In the genomic region with DNA sequence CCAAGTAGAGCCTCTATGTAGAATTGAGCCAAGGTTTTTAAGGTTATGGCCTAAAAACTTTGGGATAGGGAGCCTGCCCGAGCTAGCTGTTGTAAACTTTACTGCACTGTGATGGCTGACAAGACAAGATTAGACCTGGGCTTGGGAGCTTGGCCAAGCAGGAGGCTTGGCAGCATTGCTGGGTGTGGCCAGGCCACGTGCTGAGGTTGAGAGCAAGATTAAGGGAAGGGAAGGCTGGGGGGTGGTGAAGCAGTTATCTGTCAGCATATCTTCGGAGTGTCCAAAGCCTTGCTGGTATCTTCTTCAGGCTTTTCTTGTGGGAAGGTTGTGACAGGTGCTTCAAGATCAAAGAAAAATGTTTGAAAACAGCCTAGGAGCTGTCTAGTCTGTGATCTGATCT, we compare ENCODE assay signal across 8 mouse cellular contexts. TPM values are rescaled to one million over a fixed set of nuclear protein-coding genes. Genes with fewer than 3 reads are reported as not detected.
DNase-seq lines count a peak whose midpoint lies in the region; ATAC-seq lines count a peak whose summit lies in the region.
"Had no signal": no experiment of that assay in that cellular context is flagged by ENCODE, and none has a peak within 500 bp of the region (broad histone marks: within the 10 kb centered on the region; RNA-seq: fewer than 3 reads in every experiment).

No protein-coding gene starts in this region.

- ATAC-seq in embryonic facial prominence, embryonic 15.5 days (ENCODE audit: insufficient number of reproducible peaks, low FRiP score, low TSS enrichment, low read depth): no peak

- H3K27me3 ChIP-seq in embryonic facial prominence, embryonic 15.5 days: no peaks in the 10 kb centered on the region
- H3K27me3 ChIP-seq: lung, embryonic 15.5 days had no signal

- 47% methylated on average over 3 of the region's 3 CpGs for WGBS in embryonic facial prominence, embryonic 15.5 days

- peaks cover 54% of the 10 kb centered on the region for H3K4me1 ChIP-seq in embryonic facial prominence, embryonic 15.5 days

- intact Hi-C loops in heart, postnatal 10 days (cut with DNase I): no loop called here

- H3K27ac ChIP-seq in embryonic facial prominence, embryonic 15.5 days (replicated peaks): peak overlapping the region; percentile 30
- H3K27ac ChIP-seq: lung, embryonic 15.5 days had no signal

- no peaks in the 10 kb centered on the region for H3K9me3 ChIP-seq in embryonic facial prominence, embryonic 15.5 days (replicated peaks)
- H3K9me3 ChIP-seq: lung, embryonic 15.5 days had no signal

- peak; percentile 33 for DNase-seq in ovary, adult 18-20 months (ENCODE audit: low spot score)
- no peak for DNase-seq in ovary, postnatal 36 days (ENCODE audit: low spot score)
- peak; percentile 64 to 74 for DNase-seq in heart, postnatal 10 days
- peak; percentile 23 to 65 for DNase-seq in spleen, postnatal 10 days (ENCODE audit: low spot score in 2 of 2)
- DNase-seq in urinary bladder, postnatal 25 days (ENCODE audit: low spot score): no peak
- no peak for DNase-seq in layer of hippocampus, postnatal 14 days (ENCODE audit: low spot score in 2 of 2)

- peaks cover 61% of the 10 kb centered on the region for H3K36me3 ChIP-seq in embryonic facial prominence, embryonic 15.5 days

- no peak overlapping the region for H3K9ac ChIP-seq in embryonic facial prominence, embryonic 15.5 days
- H3K9ac ChIP-seq: lung, embryonic 15.5 days had no signal

- no peak overlapping the region for H3K4me2 ChIP-seq in embryonic facial prominence, embryonic 15.5 days (replicated peaks)
- H3K4me2 ChIP-seq: lung, embryonic 15.5 days had no signal

- no peak overlapping the region for H3K4me3 ChIP-seq in embryonic facial prominence, embryonic 15.5 days (replicated peaks)
- H3K4me3 ChIP-seq: lung, embryonic 15.5 days had no signal

RNA-seq across cellular contexts. Expression of gene Nedd4, which starts 37.6 kb away (rescaled TPM):
- polyA plus RNA-seq in embryonic facial prominence, embryonic 15.5 days (2015; fragmentation: Nextera tagmentation; extraction: Ambion mirVana): 541 and 546 TPM in 2 replicates
- 100 to 1,000 TPM; 490 to 566 TPM for total RNA-seq in heart, postnatal 10 days (2021)
- total RNA-seq in layer of hippocampus, postnatal 14 days (2021): 100 to 1,000 TPM; 288 to 318 TPM

Comparison
In these comparisons a context has a peak if more than half of its experiments do, and no peak if none do; other contexts are left out.
1. DNase-seq: peak in ovary, adult 18-20 months (single experiment), heart, postnatal 10 days (2 of 2) and spleen, postnatal 10 days (2 of 2); none in ovary, postnatal 36 days (single experiment), urinary bladder, postnatal 25 days (single experiment) and layer of hippocampus, postnatal 14 days (0 of 2).